Mouse (Mus musculus) thymus, adult 2 months (tissue): Measurements from ENCODE around the gene Zcwpw1.

Experiments
- CTCF ChIP-seq: fragments of 200-500 bp; IDR thresholded peaks from 2 replicates; pipeline ENCODE4 v1.5.1; 2012; ENCODE audit warnings: mild to moderate bottlenecking, control low read depth, low read length, moderate library complexity, borderline replicate concordance; ENCODE audit not compliant: control insufficient read depth, poor library complexity, insufficient read depth; ENCODE audit errors: extremely low read depth
- POLR2A ChIP-seq: fragments of 200-500 bp; IDR thresholded peaks from 2 replicates; pipeline ENCODE4 v1.6.1; 2012; ENCODE audit warnings: mild to moderate bottlenecking, low read length, control low read depth, moderate library complexity; ENCODE audit not compliant: control insufficient read depth, poor library complexity, insufficient read depth; ENCODE audit errors: extremely low read depth

DNA sequence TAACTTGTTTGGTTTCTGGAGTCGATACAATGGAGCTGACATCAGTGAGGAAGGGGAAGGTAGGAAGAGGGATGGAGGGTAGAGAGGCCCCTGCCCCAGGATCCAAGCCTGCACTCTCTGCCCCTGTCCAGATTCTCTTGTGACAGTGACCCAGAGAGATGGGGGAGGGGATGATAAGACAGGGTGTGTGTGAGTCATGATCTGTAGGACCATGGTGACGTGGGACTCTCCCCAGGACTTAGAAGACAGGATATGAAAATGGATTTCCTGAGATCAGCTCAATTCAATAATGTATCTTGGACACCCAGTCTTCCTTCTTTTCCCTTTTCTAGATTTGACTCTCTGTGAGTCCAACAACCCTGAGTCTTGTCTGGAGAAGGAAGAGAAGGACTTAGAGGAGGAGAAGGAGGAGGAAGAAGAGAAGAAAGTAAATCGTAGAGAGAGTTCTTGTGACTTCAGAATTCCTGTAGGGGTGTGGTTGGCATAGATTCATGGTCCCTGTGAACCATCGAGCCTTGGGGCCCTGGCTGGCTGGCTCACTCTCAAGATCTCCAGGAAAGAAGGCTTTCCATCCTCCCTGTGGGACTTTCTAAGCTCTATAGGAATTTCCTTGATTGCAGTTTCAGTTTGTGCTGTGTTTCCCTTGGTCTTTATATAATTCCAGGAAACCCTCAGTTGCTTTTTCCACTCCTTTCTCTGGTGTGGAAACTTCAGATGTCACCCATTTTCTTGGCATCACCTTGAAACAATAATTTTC lies 30.0 kb downstream of the Zcwpw1 start:
- TF ChIP-seq CTCF (no peak), POLR2A (no peak)
